Mouse (Mus musculus) olfactory bulb, adult 2 months (tissue): Measurements from ENCODE around the gene Scube1. TPM values are rescaled to one million over a fixed set of nuclear protein-coding genes. Genes with fewer than 3 reads are reported as not detected.

Experiments
- H3K27ac ChIP-seq: fragments of 200-500 bp; 2 replicates; pipeline ENCODE4 v1.5.1; 2012; ENCODE audit warnings: low read depth, low read length; ENCODE audit not compliant: insufficient read depth
- H3K4me1 ChIP-seq: fragments of 200-500 bp; 2 replicates; pipeline ENCODE4 v1.6.1; 2012; ENCODE audit warnings: low read length; ENCODE audit not compliant: control insufficient read depth, insufficient read depth
- H3K4me3 ChIP-seq: fragments of 200-500 bp; 2 replicates; pipeline ENCODE4 v1.5.1; 2012; ENCODE audit warnings: mild to moderate bottlenecking, low read depth, low read length, moderate library complexity; ENCODE audit not compliant: insufficient read depth
- CTCF ChIP-seq: fragments of 200-500 bp; IDR thresholded peaks from 2 replicates; pipeline ENCODE4 v1.5.1; 2012; ENCODE audit warnings: low read depth, mild to moderate bottlenecking, low read length, moderate library complexity; ENCODE audit not compliant: insufficient read depth
- POLR2A ChIP-seq: fragments of 200-500 bp; IDR thresholded peaks from 2 replicates; pipeline ENCODE4 v1.6.1; 2012; ENCODE audit warnings: mild to moderate bottlenecking, low read depth, low read length, moderate library complexity; ENCODE audit not compliant: insufficient read depth
- WGBS: fragments of 180-500 bp; shearing (Covaris S2); methylation state at CpG from one replicate; pipeline ENCODE4 v1.1.7; 2018; 5-methylcytosine and 5-hydroxymethylcytosine counted together
- polyA plus RNA-seq: library from polyadenylated mRNA; stranded (reverse); fragments of >200 nt; gene quantifications from 2 replicates; pipeline ENCODE4 v1.2.4, GENCODE M21; 2012; ENCODE audit warnings: low replicate concordance; ENCODE audit not compliant: missing spikeins, insufficient read depth, insufficient read length

The Scube1 gene
- polyA plus RNA-seq, 1 experiment: not detected

- H3K4me1 ChIP-seq: peaks cover 21% of the 10 kb centered on the region
- no peak overlapping the region for H3K4me3 ChIP-seq
- 85% methylated on average over 4 of the region's 4 CpGs for WGBS
- no peak overlapping the region for H3K27ac ChIP-seq
- TF ChIP-seq POLR2A (no peak), CTCF (no peak)
Measured at GRCm38 (mm10) chr15:83596833-83597232, 128.0 kb downstream of the Scube1 start.

- peak overlapping the region; percentile 96 for H3K4me3 ChIP-seq
- H3K4me1 ChIP-seq: peaks cover 21% of the 10 kb centered on the region
- TF ChIP-seq CTCF: no peak
- no peak for TF ChIP-seq POLR2A
- WGBS: 27% methylated on average over 7 of the region's 7 CpGs
- H3K27ac ChIP-seq: no peak overlapping the region
Measured at GRCm38 (mm10) chr15:83595364-83595711, 129.5 kb downstream of the Scube1 start.

- Histone ChIP-seq H3K4me1 (peaks cover 21% of the 10 kb centered on the region), H3K4me3 (peak within 1 kb of the TSS; percentile 96), H3K27ac (no peak within 1 kb of the TSS)
- TF ChIP-seq POLR2A (peak; percentile 74), CTCF (no peak; the same call in 1 of the 2 replicates)
- under 1% methylated on average over 68 of the region's 68 CpGs for WGBS
Measured at GRCm38 (mm10) chr15:83594513-83595363, 130.1 kb downstream of the Scube1 start, which contains the start of gene Ttll12. TSS of gene Ttll12 (minus strand) at chr15:83595157.

- TF ChIP-seq CTCF: no peak
- TF ChIP-seq POLR2A: no peak
- no peak overlapping the region for H3K27ac ChIP-seq
- WGBS: 14% methylated on average over 19 of the region's 19 CpGs
- peaks cover 21% of the 10 kb centered on the region for H3K4me1 ChIP-seq
- peak overlapping the region; percentile 96 for H3K4me3 ChIP-seq
Measured at GRCm38 (mm10) chr15:83593702-83594512, 130.9 kb downstream of the Scube1 start.

GRCm38 (mm10) chr15:83593189-83593585, 131.6 kb downstream of the Scube1 start:
- no peak overlapping the region; the same call in 1 of the 2 replicates for H3K4me3 ChIP-seq
- H3K27ac ChIP-seq: no peak overlapping the region
- no peak for TF ChIP-seq CTCF
- no peak for TF ChIP-seq POLR2A

GRCm38 (mm10) chr15:83592260-83593188, 132.3 kb downstream of the Scube1 start:
- H3K4me1 ChIP-seq: peaks cover 21% of the 10 kb centered on the region
- H3K27ac ChIP-seq: no peak overlapping the region
- TF ChIP-seq POLR2A (no peak), CTCF (no peak)
- WGBS: 87% methylated on average over 8 of the region's 8 CpGs
- H3K4me3 ChIP-seq: no peak overlapping the region

More at GRCm38 (mm10) chr15:83593189-83593585, 131.6 kb downstream of the Scube1 start:
- peaks cover 21% of the 10 kb centered on the region for H3K4me1 ChIP-seq

- no peak overlapping the region for H3K27ac ChIP-seq
- no peak overlapping the region for H3K4me3 ChIP-seq
- TF ChIP-seq POLR2A: no peak
- no peak for TF ChIP-seq CTCF
- WGBS: 85% methylated on average over 6 of the region's 6 CpGs
- H3K4me1 ChIP-seq: peaks cover 21% of the 10 kb centered on the region
Measured at GRCm38 (mm10) chr15:83591758-83592157, 133.1 kb downstream of the Scube1 start.

GRCm38 (mm10) chr15:83590841-83591240, 134.0 kb downstream of the Scube1 start:
- no peak overlapping the region for H3K4me3 ChIP-seq
- peaks cover 21% of the 10 kb centered on the region for H3K4me1 ChIP-seq
- H3K27ac ChIP-seq: no peak overlapping the region
- TF ChIP-seq CTCF: no peak
- TF ChIP-seq POLR2A: no peak
- 89% methylated on average over 4 of the region's 4 CpGs for WGBS
